Mouse (Mus musculus) forebrain, embryonic 13.5 days (tissue): ENCODE results near the gene Wnt8b. TPM values are rescaled to one million over a fixed set of nuclear protein-coding genes. Genes with fewer than 3 reads are reported as not detected.
"Not testable (repeated sequence)": the region's sequence is repeated elsewhere in the genome, so short reads cannot be mapped to it uniquely, and the experiment has no call there.

Experiments used
- ATAC-seq: fragments of 200-750 bp; cut with Nextera tagmentation; 2 replicates; pipeline ENCODE4 v1.8.0; 2017
- H3K27ac ChIP-seq: fragments of 300-500 bp; sonication (generic); 2 replicates; pipeline ENCODE4 v1.5.1; 2015; ENCODE audit warnings: inconsistent platforms, mild to moderate bottlenecking, moderate library complexity
- H3K27me3 ChIP-seq: fragments of 300-500 bp; sonication (generic); 2 replicates; pipeline ENCODE4 v1.6.1; 2015; ENCODE audit warnings: mild to moderate bottlenecking, inconsistent platforms
- H3K36me3 ChIP-seq: fragments of 300-500 bp; sonication (generic); 2 replicates; pipeline ENCODE4 v1.6.1; 2015; ENCODE audit warnings: mild to moderate bottlenecking, inconsistent platforms; ENCODE audit not compliant: poor library complexity, severe bottlenecking
- H3K4me1 ChIP-seq: fragments of 300-500 bp; sonication (generic); 2 replicates; pipeline ENCODE4 v1.6.1; 2015; ENCODE audit warnings: inconsistent platforms
- H3K4me2 ChIP-seq: fragments of 300-500 bp; sonication (generic); 2 replicates; pipeline ENCODE4 v1.6.1; 2015; ENCODE audit warnings: inconsistent platforms, mild to moderate bottlenecking, moderate library complexity
- H3K4me3 ChIP-seq: fragments of 300-500 bp; sonication (generic); 2 replicates; pipeline ENCODE4 v1.5.1; 2015; ENCODE audit warnings: mild to moderate bottlenecking, inconsistent platforms
- H3K9ac ChIP-seq: fragments of 300-500 bp; sonication (generic); 2 replicates; pipeline ENCODE4 v1.6.1; 2015; ENCODE audit warnings: mild to moderate bottlenecking, inconsistent platforms
- H3K9me3 ChIP-seq: fragments of 300-500 bp; sonication (generic); replicated peaks from 2 replicates; pipeline ENCODE4 v1.6.1; 2016; ENCODE audit warnings: inconsistent platforms
- WGBS: fragments of 180-500 bp; shearing (Covaris S2); methylation state at CpG from one replicate; pipeline ENCODE4 v1.1.7; 2015; 5-methylcytosine and 5-hydroxymethylcytosine counted together
- polyA plus RNA-seq: library from polyadenylated mRNA; unstranded; fragments of >200 nt; fragmentation: Nextera tagmentation; extraction: Ambion mirVana; gene quantifications from 2 replicates; pipeline ENCODE4 v1.2.1, GENCODE M21; 2015

Wnt8b gene
- 8.1 and 16.7 TPM in 2 replicates for polyA plus RNA-seq

- Histone ChIP-seq H3K4me3 (peak within 1 kb of the TSS; percentile 9), H3K27me3 (peaks cover 89% of the 10 kb centered on the region), H3K9ac (peak within 1 kb of the TSS; percentile 30; the same call in 1 of the 2 replicates), H3K4me2 (peak within 1 kb of the TSS; percentile 33), H3K36me3 (no peaks in the 10 kb centered on the region), H3K4me1 (peaks cover 7% of the 10 kb centered on the region; the same call in 1 of the 2 replicates), H3K9me3 (no peaks in the 10 kb centered on the region), H3K27ac (no peak within 1 kb of the TSS)
- ATAC-seq = no peak
- WGBS = 2% methylated on average over 8 of the region's 8 CpGs
These were observed at the start of gene Wnt8b for GRCm38 (mm10) chr19:44493128-44493527. TSS of gene Wnt8b (plus strand) at chr19:44493472.

- no peaks in the 10 kb centered on the region for H3K4me1 ChIP-seq
- H3K36me3 ChIP-seq = no peaks in the 10 kb centered on the region
- H3K9ac ChIP-seq = no peak overlapping the region
- H3K4me2 ChIP-seq = no peak overlapping the region
- H3K27me3 ChIP-seq = no peaks in the 10 kb centered on the region
- 91% methylated on average over 3 of the region's 3 CpGs for WGBS
- H3K9me3 ChIP-seq = no peaks in the 10 kb centered on the region
- no peak overlapping the region for H3K27ac ChIP-seq
- ATAC-seq = no peak
- no peak overlapping the region for H3K4me3 ChIP-seq
These were observed 47.5 kb upstream of the Wnt8b start for GRCm38 (mm10) chr19:44445755-44446154.

- H3K4me2 ChIP-seq = no peak overlapping the region
- no peaks in the 10 kb centered on the region for H3K4me1 ChIP-seq
- no peaks in the 10 kb centered on the region for H3K36me3 ChIP-seq
- no peaks in the 10 kb centered on the region for H3K27me3 ChIP-seq
- ATAC-seq = no peak
- 84% methylated on average over 4 of the region's 4 CpGs for WGBS
- H3K4me3 ChIP-seq = no peak overlapping the region
- no peaks in the 10 kb centered on the region for H3K9me3 ChIP-seq
- no peak overlapping the region for H3K9ac ChIP-seq
- no peak overlapping the region for H3K27ac ChIP-seq
These were observed 45.3 kb upstream of the Wnt8b start for GRCm38 (mm10) chr19:44447927-44448326.

- WGBS = 93% methylated on average over 6 of the region's 6 CpGs
- no peaks in the 10 kb centered on the region for H3K36me3 ChIP-seq
These were observed 38.4 kb upstream of the Wnt8b start for GRCm38 (mm10) chr19:44454862-44455261.

GRCm38 (mm10) chr19:44455356-44455755 is 37.9 kb upstream of the Wnt8b start:
- H3K36me3 ChIP-seq = no peaks in the 10 kb centered on the region
- H3K4me2 ChIP-seq = no peak overlapping the region
- no peaks in the 10 kb centered on the region for H3K4me1 ChIP-seq
- 92% methylated on average over 8 of the region's 8 CpGs for WGBS
- H3K27me3 ChIP-seq = no peaks in the 10 kb centered on the region
- no peaks in the 10 kb centered on the region for H3K9me3 ChIP-seq
- ATAC-seq = no peak
- no peak overlapping the region for H3K9ac ChIP-seq
- H3K27ac ChIP-seq = no peak overlapping the region
- no peak overlapping the region for H3K4me3 ChIP-seq

More at GRCm38 (mm10) chr19:44454862-44455261, 38.4 kb upstream of the Wnt8b start:
- no peak overlapping the region for H3K4me2 ChIP-seq
- H3K27ac ChIP-seq = no peak overlapping the region
- no peaks in the 10 kb centered on the region for H3K27me3 ChIP-seq
- no peak for ATAC-seq
- H3K9ac ChIP-seq = no peak overlapping the region
- no peaks in the 10 kb centered on the region for H3K4me1 ChIP-seq
- no peak overlapping the region for H3K4me3 ChIP-seq
- H3K9me3 ChIP-seq = no peaks in the 10 kb centered on the region

- no peaks in the 10 kb centered on the region for H3K36me3 ChIP-seq
- H3K4me3 ChIP-seq = no peak overlapping the region
- H3K9me3 ChIP-seq = no peaks in the 10 kb centered on the region
- no peak overlapping the region for H3K4me2 ChIP-seq
- no peak for ATAC-seq
- H3K9ac ChIP-seq = no peak overlapping the region
- no peaks in the 10 kb centered on the region for H3K27me3 ChIP-seq
- no peaks in the 10 kb centered on the region for H3K4me1 ChIP-seq
- WGBS = 58% methylated on average over 3 of the region's 3 CpGs
- H3K27ac ChIP-seq = no peak overlapping the region
These were observed 35.8 kb upstream of the Wnt8b start for GRCm38 (mm10) chr19:44457359-44458055.

GRCm38 (mm10) chr19:44458696-44459095 is 34.6 kb upstream of the Wnt8b start:
- Histone ChIP-seq H3K4me1 (no peaks in the 10 kb centered on the region), H3K27ac (no peak overlapping the region), H3K27me3 (no peaks in the 10 kb centered on the region), H3K9me3 (no peaks in the 10 kb centered on the region), H3K9ac (no peak overlapping the region), H3K36me3 (no peaks in the 10 kb centered on the region), H3K4me2 (no peak overlapping the region), H3K4me3 (no peak overlapping the region)
- ATAC-seq = no peak
- 84% methylated on average over 13 of the region's 13 CpGs for WGBS

- H3K36me3 ChIP-seq = no peaks in the 10 kb centered on the region
- peaks cover 2% of the 10 kb centered on the region; the same call in 1 of the 2 replicates for H3K4me1 ChIP-seq
- ATAC-seq = no peak
- WGBS = 79% methylated on average over 5 of the region's 5 CpGs
- H3K9me3 ChIP-seq = no peaks in the 10 kb centered on the region
- H3K4me3 ChIP-seq = no peak overlapping the region
- no peak overlapping the region for H3K9ac ChIP-seq
- no peak overlapping the region for H3K4me2 ChIP-seq
- H3K27ac ChIP-seq = no peak overlapping the region
- H3K27me3 ChIP-seq = no peaks in the 10 kb centered on the region
These were observed 32.8 kb upstream of the Wnt8b start for GRCm38 (mm10) chr19:44460441-44460840.

GRCm38 (mm10) chr19:44461500-44461899 is 31.8 kb upstream of the Wnt8b start:
- ATAC-seq = no peak
- H3K27ac ChIP-seq = no peak overlapping the region
- peaks cover 11% of the 10 kb centered on the region; the same call in 1 of the 2 replicates for H3K4me1 ChIP-seq
- no peaks in the 10 kb centered on the region for H3K27me3 ChIP-seq
- no peaks in the 10 kb centered on the region for H3K36me3 ChIP-seq
- no peak overlapping the region for H3K4me2 ChIP-seq
- H3K4me3 ChIP-seq = no peak overlapping the region
- no peaks in the 10 kb centered on the region for H3K9me3 ChIP-seq
- 58% methylated on average over 4 of the region's 4 CpGs for WGBS
- H3K9ac ChIP-seq = no peak overlapping the region

- no peak for ATAC-seq
- H3K9me3 ChIP-seq = no peaks in the 10 kb centered on the region
- WGBS = 95% methylated on average over 4 of the region's 4 CpGs
- peaks cover 13% of the 10 kb centered on the region; the same call in 1 of the 2 replicates for H3K4me1 ChIP-seq
- no peak overlapping the region for H3K4me2 ChIP-seq
- H3K4me3 ChIP-seq = no peak overlapping the region
- no peaks in the 10 kb centered on the region for H3K36me3 ChIP-seq
- no peaks in the 10 kb centered on the region for H3K27me3 ChIP-seq
- H3K27ac ChIP-seq = no peak overlapping the region
- no peak overlapping the region for H3K9ac ChIP-seq
These were observed 31.1 kb upstream of the Wnt8b start for GRCm38 (mm10) chr19:44462141-44462540.

- H3K27me3 ChIP-seq, H3K9me3 ChIP-seq, H3K4me3 ChIP-seq, ATAC-seq, H3K27ac ChIP-seq, H3K9ac ChIP-seq, H3K36me3 ChIP-seq: not testable (repeated sequence)
- WGBS = 33% methylated on average over 14 of the region's 14 CpGs
- peak overlapping the region; percentile 18; the same call in 1 of the 2 replicates for H3K4me2 ChIP-seq
- H3K4me1 ChIP-seq = peaks cover 13% of the 10 kb centered on the region; the same call in 1 of the 2 replicates
These were observed 27.2 kb upstream of the Wnt8b start for GRCm38 (mm10) chr19:44465960-44466525.

- Histone ChIP-seq H3K4me2 (no peak overlapping the region), H3K27ac (no peak overlapping the region), H3K9me3 (no peaks in the 10 kb centered on the region), H3K4me3 (no peak overlapping the region), H3K9ac (no peak overlapping the region), H3K36me3 (no peaks in the 10 kb centered on the region), H3K27me3 (peaks cover 16% of the 10 kb centered on the region), H3K4me1 (no peaks in the 10 kb centered on the region)
- no peak for ATAC-seq
- WGBS = under 1% methylated on average over 10 of the region's 10 CpGs
These were observed 19.1 kb upstream of the Wnt8b start for GRCm38 (mm10) chr19:44474158-44474557.
